Mouse (Mus musculus): ENCODE results near the gene Xrra1. TPM values are rescaled to one million over a fixed set of nuclear protein-coding genes. Genes with fewer than 3 reads are reported as not detected.

The Xrra1 gene
- polyA plus RNA-seq, 1 experiment from 2014 or later: 0.23 TPM

GRCm38 (mm10) chr7:99837358-99838071 lies 21.4 kb upstream of the Xrra1 start:
- peak overlapping the region; percentile 58; the same call in 1 of the 2 replicates for H3K27ac ChIP-seq (ENCODE audit: low read depth, low read length)
- H3K9me3 ChIP-seq (replicated peaks; ENCODE audit: control insufficient read depth, low read length): no peaks in the 10 kb centered on the region
- peaks cover 14% of the 10 kb centered on the region for H3K36me3 ChIP-seq (ENCODE audit: control insufficient read depth, insufficient read depth, low read length)
- no peak overlapping the region for H3K4me3 ChIP-seq (ENCODE audit: low read depth, low read length)
- H3K27me3 ChIP-seq (ENCODE audit: control insufficient read depth, insufficient read depth, low read length): no peaks in the 10 kb centered on the region
- peaks cover 20% of the 10 kb centered on the region for H3K4me1 ChIP-seq (ENCODE audit: control insufficient read depth, insufficient read depth, low read length)
- no peak overlapping the region for H3K4me2 ChIP-seq
- H3K9ac ChIP-seq (ENCODE audit: low read depth, low read length): no peak overlapping the region
- ATAC-seq (replicated peaks; ENCODE audit: insufficient number of reproducible peaks, low FRiP score, low TSS enrichment): no peak
- WGBS (ENCODE audit: insufficient replicate concordance): 51% methylated on average over 6 of the region's 6 CpGs

GRCm38 (mm10) chr7:99838241-99838640 lies 20.7 kb upstream of the Xrra1 start:
- no peak overlapping the region for H3K9ac ChIP-seq (ENCODE audit: low read depth, low read length)

DNA sequence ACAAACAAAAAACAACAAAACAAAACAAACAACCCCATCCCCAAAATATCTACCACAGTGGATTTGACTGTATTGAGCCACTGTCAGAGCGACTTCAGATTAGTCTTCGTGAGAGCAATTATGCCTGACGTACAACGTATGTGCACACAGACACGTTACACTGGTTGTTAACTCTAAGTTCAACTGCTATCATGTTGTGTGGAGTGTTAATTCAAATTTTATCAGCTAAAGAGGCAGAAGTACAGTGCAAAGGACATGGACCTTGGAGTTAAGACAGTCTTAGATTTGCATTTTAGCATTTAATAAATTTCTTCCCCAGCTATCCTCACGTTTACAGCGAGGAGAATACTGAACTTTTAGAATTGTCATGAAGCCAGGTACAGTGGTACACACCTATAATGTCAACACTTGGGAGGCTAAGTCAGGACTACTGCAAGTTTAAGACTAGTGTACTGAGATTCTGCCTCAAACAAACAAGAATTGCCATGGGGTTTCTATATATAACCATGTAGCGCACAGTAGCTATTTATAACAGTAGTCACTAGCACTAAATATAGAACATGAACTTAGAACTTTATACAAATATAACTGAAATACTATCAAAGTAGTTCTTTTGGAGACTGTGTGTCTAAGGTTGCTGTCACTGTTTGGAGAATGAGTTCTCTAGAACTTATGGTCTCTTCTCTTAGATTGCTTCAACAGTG lies 13.2 kb upstream of the Xrra1 start:
- Histone ChIP-seq H3K4me3 (ENCODE audit: low read depth, low read length) (no peak overlapping the region), H3K9ac (ENCODE audit: low read depth, low read length) (no peak overlapping the region), H3K4me2 (no peak overlapping the region), H3K27ac (ENCODE audit: low read depth, low read length) (peak overlapping the region; percentile 43; the same call in 1 of the 2 replicates), H3K4me1 (ENCODE audit: control insufficient read depth, insufficient read depth, low read length) (peaks cover 10% of the 10 kb centered on the region), H3K27me3 (ENCODE audit: control insufficient read depth, insufficient read depth, low read length) (no peaks in the 10 kb centered on the region), H3K9me3 (replicated peaks; ENCODE audit: control insufficient read depth, low read length) (no peaks in the 10 kb centered on the region), H3K36me3 (ENCODE audit: control insufficient read depth, insufficient read depth, low read length) (peaks cover 18% of the 10 kb centered on the region)
- 85% methylated on average over 8 of the region's 8 CpGs for WGBS (ENCODE audit: insufficient replicate concordance)
- no peak for ATAC-seq (replicated peaks; ENCODE audit: insufficient number of reproducible peaks, low FRiP score, low TSS enrichment)

More at GRCm38 (mm10) chr7:99838241-99838640, 20.7 kb upstream of the Xrra1 start:
- WGBS (ENCODE audit: insufficient replicate concordance): 85% methylated on average over 3 of the region's 3 CpGs
- no peak overlapping the region; the same call in 1 of the 2 replicates for H3K27ac ChIP-seq (ENCODE audit: low read depth, low read length)
- no peaks in the 10 kb centered on the region for H3K9me3 ChIP-seq (replicated peaks; ENCODE audit: control insufficient read depth, low read length)
- H3K36me3 ChIP-seq (ENCODE audit: control insufficient read depth, insufficient read depth, low read length): peaks cover 14% of the 10 kb centered on the region
- no peak overlapping the region for H3K4me2 ChIP-seq
- ATAC-seq (replicated peaks; ENCODE audit: insufficient number of reproducible peaks, low FRiP score, low TSS enrichment): no peak
- no peaks in the 10 kb centered on the region for H3K27me3 ChIP-seq (ENCODE audit: control insufficient read depth, insufficient read depth, low read length)
- peaks cover 20% of the 10 kb centered on the region for H3K4me1 ChIP-seq (ENCODE audit: control insufficient read depth, insufficient read depth, low read length)
- H3K4me3 ChIP-seq (ENCODE audit: low read depth, low read length): no peak overlapping the region

GRCm38 (mm10) chr7:99850534-99850933 lies 8.4 kb upstream of the Xrra1 start:
- no peak for ATAC-seq (replicated peaks; ENCODE audit: insufficient number of reproducible peaks, low FRiP score, low TSS enrichment)
- 88% methylated on average over 5 of the region's 5 CpGs for WGBS (ENCODE audit: insufficient replicate concordance)
- no peak overlapping the region for H3K27ac ChIP-seq (ENCODE audit: low read depth, low read length)
- peaks cover 11% of the 10 kb centered on the region for H3K36me3 ChIP-seq (ENCODE audit: control insufficient read depth, insufficient read depth, low read length)
- no peaks in the 10 kb centered on the region for H3K9me3 ChIP-seq (replicated peaks; ENCODE audit: control insufficient read depth, low read length)
- H3K4me2 ChIP-seq: no peak overlapping the region
- H3K27me3 ChIP-seq (ENCODE audit: control insufficient read depth, insufficient read depth, low read length): no peaks in the 10 kb centered on the region
- peaks cover 14% of the 10 kb centered on the region for H3K4me1 ChIP-seq (ENCODE audit: control insufficient read depth, insufficient read depth, low read length)
- no peak overlapping the region for H3K9ac ChIP-seq (ENCODE audit: low read depth, low read length)
- H3K4me3 ChIP-seq (ENCODE audit: low read depth, low read length): no peak overlapping the region

DNA sequence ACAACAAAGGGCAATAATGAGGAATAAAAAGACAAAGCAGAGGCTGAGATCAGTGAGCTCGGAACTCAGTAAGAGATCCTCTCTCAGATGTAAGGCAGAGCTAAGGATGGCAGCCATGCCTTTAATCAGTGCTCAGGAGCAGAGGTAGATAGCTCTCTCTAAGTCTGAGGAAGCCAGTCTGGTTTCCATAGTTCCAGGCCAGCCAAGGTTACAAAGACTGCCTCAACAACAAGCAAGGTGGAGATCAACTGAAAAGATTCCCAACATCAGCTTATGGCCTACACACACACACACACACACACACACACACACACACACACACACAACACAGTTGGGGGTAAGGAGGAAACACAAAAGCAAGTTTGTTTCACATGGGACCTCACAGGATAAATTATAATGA lies 7.8 kb upstream of the Xrra1 start:
- H3K4me1 ChIP-seq (ENCODE audit: control insufficient read depth, insufficient read depth, low read length): peaks cover 13% of the 10 kb centered on the region
- ATAC-seq (replicated peaks; ENCODE audit: insufficient number of reproducible peaks, low FRiP score, low TSS enrichment): no peak
- no peak overlapping the region for H3K27ac ChIP-seq (ENCODE audit: low read depth, low read length)
- no peak overlapping the region for H3K4me2 ChIP-seq
- H3K9ac ChIP-seq (ENCODE audit: low read depth, low read length): no peak overlapping the region
- no peaks in the 10 kb centered on the region for H3K27me3 ChIP-seq (ENCODE audit: control insufficient read depth, insufficient read depth, low read length)
- 71% methylated on average over 1 of the region's 1 CpGs for WGBS (ENCODE audit: insufficient replicate concordance)
- H3K36me3 ChIP-seq (ENCODE audit: control insufficient read depth, insufficient read depth, low read length): peaks cover 10% of the 10 kb centered on the region
- H3K4me3 ChIP-seq (ENCODE audit: low read depth, low read length): no peak overlapping the region
- H3K9me3 ChIP-seq (replicated peaks; ENCODE audit: control insufficient read depth, low read length): no peaks in the 10 kb centered on the region

GRCm38 (mm10) chr7:99851618-99852017 lies 7.3 kb upstream of the Xrra1 start:
- Histone ChIP-seq H3K27me3 (ENCODE audit: control insufficient read depth, insufficient read depth, low read length) (no peaks in the 10 kb centered on the region), H3K27ac (ENCODE audit: low read depth, low read length) (no peak overlapping the region), H3K36me3 (ENCODE audit: control insufficient read depth, insufficient read depth, low read length) (peaks cover 7% of the 10 kb centered on the region), H3K4me2 (no peak overlapping the region), H3K4me3 (ENCODE audit: low read depth, low read length) (no peak overlapping the region), H3K4me1 (ENCODE audit: control insufficient read depth, insufficient read depth, low read length) (0 out of 2 replicates have a peak, but pooled peaks cover 9% of the 10 kb centered on the region), H3K9ac (ENCODE audit: low read depth, low read length) (no peak overlapping the region), H3K9me3 (replicated peaks; ENCODE audit: control insufficient read depth, low read length) (no peaks in the 10 kb centered on the region)
- WGBS (ENCODE audit: insufficient replicate concordance): 75% methylated on average over 6 of the region's 6 CpGs
- no peak for ATAC-seq (replicated peaks; ENCODE audit: insufficient number of reproducible peaks, low FRiP score, low TSS enrichment)

GRCm38 (mm10) chr7:99853350-99853749 lies 5.6 kb upstream of the Xrra1 start:
- H3K4me3 ChIP-seq (ENCODE audit: low read depth, low read length): no peak overlapping the region
- 81% methylated on average over 7 of the region's 7 CpGs for WGBS (ENCODE audit: insufficient replicate concordance)
- no peak overlapping the region for H3K9ac ChIP-seq (ENCODE audit: low read depth, low read length)
- H3K27ac ChIP-seq (ENCODE audit: low read depth, low read length): no peak overlapping the region
- no peaks in the 10 kb centered on the region for H3K27me3 ChIP-seq (ENCODE audit: control insufficient read depth, insufficient read depth, low read length)
- H3K36me3 ChIP-seq (ENCODE audit: control insufficient read depth, insufficient read depth, low read length): peaks cover 4% of the 10 kb centered on the region; the same call in 1 of the 2 replicates
- H3K9me3 ChIP-seq (replicated peaks; ENCODE audit: control insufficient read depth, low read length): no peaks in the 10 kb centered on the region
- ATAC-seq (replicated peaks; ENCODE audit: insufficient number of reproducible peaks, low FRiP score, low TSS enrichment): no peak
- peaks cover 16% of the 10 kb centered on the region for H3K4me1 ChIP-seq (ENCODE audit: control insufficient read depth, insufficient read depth, low read length)
- H3K4me2 ChIP-seq: no peak overlapping the region

DNA sequence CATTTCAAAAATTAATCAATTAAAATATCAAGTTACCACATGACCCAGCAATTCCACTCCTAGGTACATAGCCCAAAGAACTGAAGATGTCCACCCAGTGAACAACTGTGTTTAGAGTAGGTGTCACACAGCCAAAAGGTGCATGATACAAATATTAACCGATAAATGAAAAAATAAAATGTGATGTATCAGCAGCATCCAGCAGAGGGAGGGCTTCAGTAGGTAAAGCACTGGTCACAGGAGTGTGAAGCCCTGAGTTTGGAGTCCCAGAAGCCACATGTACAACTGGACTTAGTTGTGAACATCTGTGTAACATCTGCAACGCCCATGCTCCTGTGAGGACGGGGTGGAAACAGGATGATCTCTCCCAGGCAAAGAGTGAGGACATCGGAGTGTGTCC lies 4.6 kb upstream of the Xrra1 start:
- WGBS (ENCODE audit: insufficient replicate concordance): 89% methylated on average over 4 of the region's 4 CpGs

More for the DNA sequence above, 4.6 kb upstream of the Xrra1 start:
- H3K9ac ChIP-seq (ENCODE audit: low read depth, low read length): no peak overlapping the region
- no peaks in the 10 kb centered on the region for H3K27me3 ChIP-seq (ENCODE audit: control insufficient read depth, insufficient read depth, low read length)
- H3K9me3 ChIP-seq (replicated peaks; ENCODE audit: control insufficient read depth, low read length): no peaks in the 10 kb centered on the region
- ATAC-seq (replicated peaks; ENCODE audit: insufficient number of reproducible peaks, low FRiP score, low TSS enrichment): no peak
- peaks cover 16% of the 10 kb centered on the region for H3K4me1 ChIP-seq (ENCODE audit: control insufficient read depth, insufficient read depth, low read length)
- H3K4me2 ChIP-seq: no peak overlapping the region
- no peak overlapping the region for H3K4me3 ChIP-seq (ENCODE audit: low read depth, low read length)
- H3K27ac ChIP-seq (ENCODE audit: low read depth, low read length): no peak overlapping the region
- peaks cover 2% of the 10 kb centered on the region; the same call in 1 of the 2 replicates for H3K36me3 ChIP-seq (ENCODE audit: control insufficient read depth, insufficient read depth, low read length)

Data from heart, embryonic 11.5 days (tissue).